Mouse (Mus musculus) retina, postnatal 7 days (tissue): Measurements from ENCODE around the gene Spindoc.

Source experiments
- DNase-seq: peaks from one replicate; pipeline ENCODE4 v3.0.0-alpha.2; 2012; ENCODE audit warnings: low read depth, low spot score

Gene Spindoc

DNA sequence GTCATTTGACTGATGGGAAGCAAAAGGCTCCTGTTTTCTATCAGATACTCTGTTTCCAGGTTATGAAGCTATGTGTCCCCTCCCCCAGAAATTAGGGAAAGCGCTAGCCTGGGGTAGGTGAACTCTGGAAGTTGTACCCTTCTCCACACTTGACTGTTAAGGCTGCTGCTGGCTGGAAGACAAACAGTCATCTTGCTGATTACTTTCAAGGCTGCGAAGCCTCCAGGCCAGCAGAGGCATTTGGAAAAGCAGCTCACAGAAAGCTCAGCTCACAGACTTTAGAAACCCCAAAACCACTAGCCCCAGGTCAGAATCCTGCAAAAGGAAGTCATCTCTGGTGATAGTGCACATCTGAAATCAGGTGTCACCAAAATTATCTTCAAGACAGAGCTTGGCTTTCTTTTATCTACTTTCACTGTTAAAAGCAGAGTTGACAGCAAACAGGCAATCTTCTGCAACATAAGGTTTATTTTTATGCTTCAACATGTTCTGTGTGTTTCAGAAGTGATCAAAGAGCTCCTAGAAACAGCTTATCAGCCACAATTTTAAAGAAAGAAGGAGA is 44.9 kb downstream of the Spindoc start:
- DNase-seq = no peak

DNA sequence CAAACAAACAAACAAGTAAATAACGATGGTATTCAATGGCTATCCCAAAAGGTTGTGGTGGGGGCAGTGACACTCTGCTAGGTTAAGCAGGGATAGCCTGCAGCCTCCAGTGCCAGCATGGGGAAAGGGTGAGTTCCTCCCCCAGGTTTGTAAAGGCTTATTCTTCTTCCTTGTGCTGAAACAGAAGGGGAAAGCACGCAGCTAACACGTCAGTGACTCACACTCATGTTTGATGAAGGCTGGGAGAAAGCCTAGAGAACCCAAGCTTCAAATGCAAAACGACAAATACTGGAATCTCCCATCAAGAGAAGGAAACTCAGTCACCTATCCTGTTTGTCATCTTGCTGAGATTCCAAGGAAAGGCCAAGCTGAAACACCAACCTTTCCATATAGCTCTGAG is 47.1 kb downstream of the Spindoc start:
- no peak for DNase-seq

DNA sequence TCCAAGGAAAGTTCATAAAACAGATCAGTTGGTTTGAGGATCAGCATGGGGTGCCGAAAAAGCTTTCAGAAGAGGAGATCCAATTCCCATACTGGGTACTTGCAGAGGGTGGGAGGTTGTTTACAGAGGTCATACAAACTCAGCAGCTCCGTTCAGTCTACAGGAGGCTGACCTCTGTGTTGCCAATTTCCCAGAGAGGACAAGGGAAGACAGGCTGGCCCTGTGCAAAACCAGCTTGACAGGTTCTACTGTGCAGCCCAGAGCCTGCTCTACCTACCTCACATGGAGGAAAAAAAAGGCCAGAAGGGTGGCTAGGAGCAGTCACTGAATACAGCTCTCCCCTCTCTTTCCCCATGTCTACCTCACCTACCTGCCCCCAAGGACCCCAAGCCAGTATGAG is 48.7 kb downstream of the Spindoc start:
- no peak for DNase-seq

DNA sequence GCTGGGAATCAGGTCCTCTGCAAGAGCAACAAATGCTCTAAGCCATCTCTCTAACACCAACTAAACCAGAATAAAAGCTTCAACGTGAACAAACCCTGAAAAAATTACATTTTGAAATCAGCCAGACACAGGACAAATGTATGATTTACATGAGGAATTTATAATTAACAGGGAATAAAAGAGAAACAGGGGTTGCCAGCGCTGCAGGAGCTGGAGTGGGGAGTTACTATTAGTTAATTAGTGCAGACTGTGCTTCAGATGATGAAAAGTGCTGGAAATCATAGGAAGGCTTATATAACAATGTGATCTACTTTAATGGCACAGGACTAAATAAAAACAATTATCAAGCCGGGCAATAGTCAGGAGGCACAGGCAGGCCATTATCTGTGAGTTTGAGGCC is 61.4 kb downstream of the Spindoc start:
- DNase-seq = no peak

DNA sequence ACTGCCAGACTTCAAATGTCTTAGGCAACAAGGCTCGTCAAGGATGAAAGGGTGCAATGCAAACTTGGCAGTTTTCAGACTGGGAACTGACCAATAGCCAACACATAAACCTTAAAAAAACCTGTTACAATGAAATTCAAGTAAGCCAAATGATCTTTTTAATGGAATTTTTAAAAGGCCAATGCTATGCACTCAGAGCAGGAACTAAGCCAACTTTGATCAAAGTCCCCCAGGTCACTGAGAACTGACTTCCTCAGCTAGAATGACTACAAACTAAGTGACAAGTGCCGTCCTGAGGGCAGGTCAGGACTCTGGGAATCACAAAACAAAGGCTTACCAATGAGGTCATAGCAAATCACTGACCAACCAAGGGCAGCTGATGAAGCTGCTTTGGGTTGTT is 62.6 kb downstream of the Spindoc start:
- no peak for DNase-seq

DNA sequence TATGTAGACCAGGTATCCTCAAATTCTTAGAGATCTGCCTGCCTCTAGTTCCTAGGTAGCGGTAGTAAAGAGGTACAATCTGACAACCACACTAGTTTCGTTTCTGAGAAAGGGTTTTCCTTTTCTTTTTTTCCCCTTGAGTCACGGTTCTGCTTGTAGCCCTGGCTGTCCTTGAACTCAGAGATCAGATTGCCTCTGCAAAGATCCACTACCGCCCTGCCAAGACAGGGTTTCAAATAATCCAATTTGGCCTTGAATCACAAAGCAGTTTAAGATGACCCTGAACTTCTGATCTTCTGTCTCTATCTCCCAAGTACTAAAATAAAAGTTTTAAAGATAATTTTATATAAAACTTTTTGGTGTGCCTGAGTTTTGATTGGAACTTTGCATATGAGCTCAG is 65.1 kb downstream of the Spindoc start:
- DNase-seq = no peak

DNA sequence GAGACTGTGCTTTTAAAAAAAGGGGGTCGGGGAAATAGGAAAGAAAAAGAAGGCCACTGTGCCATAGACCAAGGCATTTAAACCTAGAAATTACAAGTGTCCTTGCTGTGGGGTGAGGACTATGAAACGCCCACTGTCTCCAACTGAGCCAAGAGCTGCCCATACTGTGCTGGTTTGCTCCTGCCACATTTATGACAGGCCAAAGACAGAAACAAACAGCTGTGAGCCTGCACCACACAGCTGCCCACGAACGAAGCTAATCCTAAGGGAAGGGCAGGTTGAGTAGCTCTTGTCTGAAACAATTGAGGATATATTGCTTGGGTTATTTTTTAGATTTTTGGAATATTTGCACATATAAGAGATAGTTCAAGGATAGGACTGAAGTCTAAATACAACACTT is 66.0 kb downstream of the Spindoc start:
- no peak for DNase-seq

DNA sequence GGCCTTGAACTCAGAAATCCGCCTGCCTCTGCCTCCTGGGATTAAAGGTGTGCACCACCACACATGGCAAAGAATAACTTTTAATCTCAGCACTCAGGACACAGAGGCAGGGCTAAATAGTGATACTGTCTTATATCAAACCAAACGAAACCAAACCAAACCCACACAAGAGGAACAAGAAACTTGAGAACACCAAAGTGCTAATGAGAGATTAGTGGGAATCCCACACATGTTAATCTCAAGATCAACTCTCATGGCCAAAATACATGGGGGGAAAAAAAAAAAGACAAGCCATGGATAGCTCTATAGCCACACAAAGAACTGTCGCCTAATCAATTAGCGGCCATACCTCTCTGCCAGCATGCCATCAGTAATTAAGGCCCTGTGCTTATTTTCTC is 67.2 kb downstream of the Spindoc start:
- no peak for DNase-seq

DNA sequence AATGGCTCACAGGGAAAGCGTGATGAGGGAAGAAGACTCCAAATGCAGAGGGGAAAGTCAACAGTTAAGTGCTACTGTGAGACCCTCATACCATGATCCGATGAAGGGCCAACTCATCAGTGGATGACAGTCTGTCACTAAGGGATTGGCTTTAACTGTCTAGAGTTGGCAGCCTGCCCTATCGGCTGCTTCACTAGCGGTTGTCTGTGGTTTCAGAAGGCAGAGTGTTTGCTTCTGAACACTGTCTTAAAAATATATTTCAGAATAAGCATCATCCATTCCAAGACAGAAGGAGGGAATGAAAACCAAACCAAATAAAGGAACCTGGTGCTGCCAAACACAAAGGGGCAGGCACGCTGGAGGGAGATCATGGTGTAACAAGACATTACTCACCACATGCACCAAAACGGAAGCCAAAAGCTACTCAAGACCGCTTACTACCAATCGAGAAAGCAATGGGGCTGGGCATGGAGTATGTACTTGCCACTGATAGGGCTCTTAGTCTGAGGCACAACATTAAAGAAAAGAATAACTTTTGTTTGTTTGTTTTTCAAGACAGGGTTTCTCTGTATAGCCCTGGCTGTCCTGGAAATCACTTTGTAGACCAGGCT is 67.7 kb downstream of the Spindoc start:
- no peak for DNase-seq

DNA sequence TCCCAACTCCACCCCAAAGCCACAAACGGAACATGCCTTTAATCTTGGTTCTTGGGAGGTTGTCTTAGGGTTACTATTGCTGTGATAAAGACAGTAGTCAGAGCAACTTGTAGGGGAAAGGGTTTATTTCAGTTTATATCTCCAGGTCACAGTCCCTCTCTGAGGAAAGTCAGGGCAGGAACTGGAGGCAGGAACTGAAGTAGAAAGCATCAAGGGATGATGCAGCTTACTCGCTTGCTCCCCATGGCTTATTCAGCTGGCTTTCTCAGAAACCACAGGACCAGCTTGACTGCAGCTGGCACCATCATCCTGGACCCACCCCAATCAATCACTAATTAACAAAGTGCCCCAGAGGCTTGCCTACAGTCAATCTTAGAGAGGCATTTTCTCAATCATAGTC is 69.1 kb downstream of the Spindoc start:
- DNase-seq = no peak

DNA sequence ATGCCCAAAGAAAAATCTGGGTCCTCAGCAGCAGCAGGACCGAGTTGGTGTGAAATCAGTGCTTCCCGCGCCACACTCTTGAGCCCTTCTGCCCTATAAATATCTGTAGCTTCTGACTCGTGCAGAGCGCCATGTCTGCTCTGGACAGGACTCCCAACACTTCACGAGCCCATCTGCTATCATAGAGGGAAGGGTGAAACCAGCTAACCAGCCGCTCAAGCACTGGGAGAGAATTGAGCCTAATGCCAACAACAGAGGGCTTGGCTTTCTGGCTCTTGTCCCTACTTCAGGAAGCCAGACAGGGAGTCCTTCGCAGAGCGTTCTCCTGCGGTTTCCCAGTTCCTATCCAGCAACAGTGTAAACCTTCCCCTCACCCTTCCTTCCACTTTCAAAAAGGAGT is 71.5 kb downstream of the Spindoc start:
- no peak for DNase-seq

DNA sequence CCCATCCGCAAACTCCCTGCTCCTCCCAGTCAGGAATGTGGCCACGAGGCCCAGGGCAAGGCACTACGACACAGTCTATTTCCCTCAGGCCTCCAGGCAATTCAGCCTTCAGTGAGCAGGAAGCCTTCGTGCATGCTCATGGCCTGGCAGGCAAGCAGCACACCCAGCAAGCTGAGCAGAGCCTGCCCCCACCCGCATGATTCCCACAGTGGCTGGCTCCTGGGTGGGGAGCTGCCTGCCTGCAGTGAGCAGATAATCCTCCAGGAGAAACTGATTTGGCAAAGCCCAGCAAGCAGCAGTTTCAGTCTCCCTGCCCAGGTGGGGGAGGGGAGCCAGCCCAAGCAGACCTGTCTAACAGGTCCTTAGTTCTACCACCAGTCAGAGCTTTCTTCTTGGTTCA is 72.1 kb downstream of the Spindoc start:
- no peak for DNase-seq

DNA sequence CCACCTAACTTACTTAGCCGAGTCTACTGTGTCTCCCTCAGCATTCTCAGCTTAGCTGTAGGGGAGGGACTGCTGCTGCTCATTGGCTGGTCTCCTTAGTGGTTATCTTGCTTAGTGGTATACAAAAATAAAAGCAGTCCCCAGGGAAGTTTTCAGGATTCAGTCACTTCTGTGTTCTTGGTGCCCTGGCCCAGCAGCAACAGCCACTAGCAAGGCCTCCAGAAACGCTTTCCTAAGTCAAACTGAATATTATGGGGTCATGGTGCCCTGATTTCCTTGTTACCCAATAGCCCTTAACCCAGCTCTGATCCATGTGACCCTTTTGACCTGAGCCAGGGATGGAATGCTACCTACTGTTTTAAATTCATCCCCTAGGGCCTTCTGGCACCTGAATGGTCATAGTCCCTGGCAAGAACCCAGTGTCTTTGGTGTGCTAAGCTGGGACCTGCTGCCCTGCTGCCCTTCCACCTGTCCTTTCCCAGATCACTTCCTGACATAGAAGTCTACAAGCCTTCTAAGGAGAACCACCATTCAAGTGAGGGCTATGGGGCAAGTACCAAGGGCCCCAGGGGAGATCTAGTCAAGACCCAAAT is 73.0 kb downstream of the Spindoc start:
- no peak for DNase-seq

DNA sequence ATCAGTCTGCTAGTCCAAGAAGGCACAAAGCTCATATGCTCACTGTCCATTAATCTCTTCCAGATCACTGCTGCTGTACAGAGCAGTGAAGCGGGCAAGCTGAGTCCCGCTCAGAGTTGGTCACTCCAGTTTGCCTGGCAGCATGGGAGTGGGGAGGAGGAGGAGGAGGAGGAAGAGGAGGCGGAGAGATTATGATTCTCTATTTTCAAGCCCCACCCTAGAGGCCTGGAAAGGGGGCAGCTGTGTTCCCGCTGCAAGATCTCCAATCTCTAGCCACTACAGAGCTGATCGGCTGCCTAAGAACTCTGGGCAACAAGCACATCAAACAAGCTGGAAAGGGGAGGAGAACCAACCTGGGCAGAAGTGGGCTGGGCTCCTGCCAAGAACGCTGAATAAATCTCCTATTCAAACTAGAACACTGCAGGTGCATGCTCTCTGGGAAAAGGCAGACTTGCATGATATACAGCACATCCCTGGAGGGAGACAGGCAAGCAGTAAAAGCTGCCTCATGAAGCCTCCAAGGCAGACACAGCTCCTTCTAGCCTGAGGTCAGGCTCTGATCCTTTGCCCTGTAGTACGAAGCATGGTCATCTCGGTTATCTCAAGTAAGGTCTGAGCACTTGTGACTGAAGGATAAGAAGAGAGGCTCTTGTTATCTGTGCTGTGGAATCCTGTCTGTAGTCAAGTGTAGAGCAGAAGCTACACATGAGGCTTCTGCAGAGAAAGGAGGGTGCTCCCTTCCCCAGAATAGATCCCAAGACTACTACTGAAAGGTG is 74.6 kb downstream of the Spindoc start:
- no peak for DNase-seq

DNA sequence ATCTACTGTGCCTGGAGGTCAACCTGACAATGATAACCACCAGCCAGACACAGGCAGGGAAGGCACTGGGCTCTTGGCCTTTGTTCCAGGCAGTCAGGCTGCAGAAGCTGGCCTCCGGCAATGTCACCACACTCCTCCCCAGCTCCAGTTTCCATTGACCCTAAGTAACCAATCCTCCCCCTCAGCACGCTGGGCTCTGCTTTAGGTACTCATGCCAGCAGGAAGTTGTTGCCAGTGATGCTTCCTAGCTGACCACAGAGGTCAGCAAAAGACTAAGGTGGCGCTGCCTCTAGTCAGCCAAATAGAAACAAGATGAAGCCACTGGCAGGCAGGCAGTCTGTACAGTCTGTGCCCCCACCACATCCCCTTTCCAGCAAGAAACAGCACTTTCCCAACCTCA is 75.8 kb downstream of the Spindoc start:
- no peak for DNase-seq

DNA sequence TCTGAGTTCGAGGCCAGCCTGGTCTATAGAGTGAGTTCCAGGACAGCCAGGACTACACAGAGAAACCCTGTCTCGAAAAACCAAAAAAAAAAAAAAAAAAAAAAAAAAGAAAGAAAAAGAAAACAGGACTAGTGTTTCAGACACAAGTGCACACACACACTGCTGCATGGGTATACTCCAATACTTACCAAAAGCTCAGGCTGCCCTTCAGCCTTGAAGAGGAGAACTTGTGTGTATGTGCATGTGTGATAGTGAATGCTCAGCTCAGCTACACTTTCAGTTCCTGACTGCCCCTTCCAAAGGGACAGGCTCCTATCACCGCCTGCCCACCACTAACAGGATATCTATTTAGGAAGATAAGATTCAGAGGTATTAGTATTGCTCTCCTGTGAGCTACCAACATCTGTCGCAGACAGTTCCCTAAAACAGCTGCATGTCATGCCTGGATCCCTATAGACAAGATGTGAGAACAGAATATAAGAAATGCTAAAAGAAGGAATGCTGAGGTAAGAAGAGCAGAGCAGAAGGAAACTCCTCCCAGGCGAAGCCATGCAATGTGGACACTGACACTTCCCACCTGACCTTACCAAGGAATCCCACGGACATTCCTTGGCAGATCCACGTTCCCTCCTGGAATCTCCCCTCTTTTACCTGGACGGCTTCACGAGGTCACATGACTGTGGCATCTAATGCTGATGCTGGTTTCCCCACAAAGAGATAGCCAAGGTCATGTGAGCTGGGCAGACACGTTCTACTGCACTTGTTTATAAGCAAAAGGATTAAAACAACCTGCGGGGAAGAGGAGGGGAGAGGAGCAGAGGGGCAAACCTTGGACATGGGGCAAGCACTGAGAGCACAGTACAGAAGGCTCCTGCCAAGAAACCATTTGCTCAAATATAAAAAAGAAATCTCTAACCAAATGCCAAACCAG is 77.1 kb downstream of the Spindoc start:
- DNase-seq = no peak

DNA sequence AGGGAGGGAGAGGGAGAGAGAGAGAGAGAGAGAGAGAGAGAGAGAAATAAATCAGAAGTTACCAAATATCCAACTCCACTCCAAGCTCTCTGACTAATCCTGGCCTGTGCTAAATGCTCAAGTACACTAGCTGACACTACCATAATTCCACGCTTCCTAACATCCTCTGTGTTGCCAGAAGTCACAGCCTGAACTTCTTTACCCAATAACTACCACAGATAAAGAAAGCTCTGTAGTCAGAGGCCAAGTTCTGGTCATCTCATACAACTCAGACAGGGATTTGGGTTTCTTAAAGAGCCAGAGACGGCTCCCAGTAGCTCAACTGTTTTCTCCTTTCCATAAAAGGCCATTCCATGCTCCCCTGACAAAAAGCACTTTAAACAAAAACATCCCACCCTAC is 78.0 kb downstream of the Spindoc start:
- no peak for DNase-seq
